Mouse (Mus musculus) midbrain, embryonic 13.5 days (tissue): ENCODE data around the gene Brd3. TPM values are rescaled to one million over a fixed set of nuclear protein-coding genes. Genes with fewer than 3 reads are reported as not detected.

Experiments used
- ATAC-seq: fragments of 200-750 bp; cut with Nextera tagmentation; 2 replicates; pipeline ENCODE4 v1.8.0; 2017; ENCODE audit warnings: mild to moderate bottlenecking, moderate TSS enrichment, moderate library complexity
- H3K27ac ChIP-seq: fragments of 300-500 bp; sonication (generic); 2 replicates; pipeline ENCODE4 v1.5.1; 2015; ENCODE audit warnings: inconsistent platforms, mild to moderate bottlenecking, moderate library complexity
- H3K27me3 ChIP-seq: fragments of 300-500 bp; sonication (generic); 2 replicates; pipeline ENCODE4 v1.6.1; 2015; ENCODE audit warnings: mild to moderate bottlenecking, inconsistent platforms
- H3K36me3 ChIP-seq: fragments of 300-500 bp; sonication (generic); 2 replicates; pipeline ENCODE4 v1.6.1; 2015; ENCODE audit warnings: mild to moderate bottlenecking, inconsistent platforms
- H3K4me1 ChIP-seq: fragments of 300-500 bp; sonication (generic); replicated peaks from 2 replicates; pipeline ENCODE4 v1.6.1; 2015; ENCODE audit warnings: inconsistent platforms
- H3K4me2 ChIP-seq: fragments of 300-500 bp; sonication (generic); replicated peaks from 2 replicates; pipeline ENCODE4 v1.6.1; 2015; ENCODE audit warnings: moderate library complexity, mild to moderate bottlenecking, inconsistent platforms
- H3K4me3 ChIP-seq: fragments of 300-500 bp; sonication (generic); replicated peaks from 2 replicates; pipeline ENCODE4 v1.5.1; 2015; ENCODE audit warnings: mild to moderate bottlenecking, inconsistent platforms
- H3K9ac ChIP-seq: fragments of 300-500 bp; sonication (generic); replicated peaks from 2 replicates; pipeline ENCODE4 v1.6.1; 2015; ENCODE audit warnings: mild to moderate bottlenecking, inconsistent platforms
- H3K9me3 ChIP-seq: fragments of 300-500 bp; sonication (generic); 2 replicates; pipeline ENCODE4 v1.6.1; 2016; ENCODE audit warnings: mild to moderate bottlenecking, inconsistent platforms
- WGBS: fragments of 180-500 bp; shearing (Covaris S2); methylation state at CpG from one replicate; pipeline ENCODE4 v1.1.7; 2015; 5-methylcytosine and 5-hydroxymethylcytosine counted together
- polyA plus RNA-seq: library from polyadenylated mRNA; unstranded; fragments of >200 nt; fragmentation: Nextera tagmentation; extraction: Ambion mirVana; gene quantifications from 2 replicates; pipeline ENCODE4 v1.2.1, GENCODE M21; 2015

Gene Brd3
- polyA plus RNA-seq, 1 experiment from 2014 or later: 145 TPM

GRCm38 (mm10) chr2:27438281-27438680 is 69.2 kb downstream of the Brd3 start:
- H3K9ac ChIP-seq: no peak overlapping the region
- H3K27me3 ChIP-seq: no peaks in the 10 kb centered on the region
- H3K4me3 ChIP-seq: no peak overlapping the region
- no peak overlapping the region for H3K4me2 ChIP-seq
- no peaks in the 10 kb centered on the region for H3K36me3 ChIP-seq
- H3K4me1 ChIP-seq: peaks cover 11% of the 10 kb centered on the region
- no peak overlapping the region for H3K27ac ChIP-seq
- ATAC-seq: no peak
- WGBS: 27% methylated on average over 11 of the region's 11 CpGs
- H3K9me3 ChIP-seq: no peaks in the 10 kb centered on the region

GRCm38 (mm10) chr2:27437876-27438275 is 69.6 kb downstream of the Brd3 start:
- WGBS: 67% methylated on average over 1 of the region's 1 CpGs
- Histone ChIP-seq H3K27ac (no peak overlapping the region), H3K4me2 (no peak overlapping the region), H3K4me1 (peaks cover 7% of the 10 kb centered on the region), H3K36me3 (no peaks in the 10 kb centered on the region), H3K9me3 (no peaks in the 10 kb centered on the region), H3K4me3 (no peak overlapping the region), H3K9ac (no peak overlapping the region), H3K27me3 (no peaks in the 10 kb centered on the region)
- no peak for ATAC-seq

GRCm38 (mm10) chr2:27432599-27432998 is 74.9 kb downstream of the Brd3 start:
- Histone ChIP-seq H3K27ac (no peak overlapping the region), H3K9me3 (no peaks in the 10 kb centered on the region), H3K9ac (no peak overlapping the region), H3K4me3 (no peak overlapping the region), H3K36me3 (no peaks in the 10 kb centered on the region), H3K4me1 (peaks cover 4% of the 10 kb centered on the region), H3K27me3 (no peaks in the 10 kb centered on the region), H3K4me2 (no peak overlapping the region)
- 84% methylated on average over 2 of the region's 2 CpGs for WGBS
- ATAC-seq: no peak

- Histone ChIP-seq H3K27ac (no peak overlapping the region), H3K4me2 (no peak overlapping the region), H3K4me3 (no peak overlapping the region), H3K9ac (no peak overlapping the region), H3K36me3 (no peaks in the 10 kb centered on the region), H3K9me3 (no peaks in the 10 kb centered on the region), H3K27me3 (no peaks in the 10 kb centered on the region), H3K4me1 (peaks cover 11% of the 10 kb centered on the region)
- ATAC-seq: no peak
- 93% methylated on average over 7 of the region's 7 CpGs for WGBS
These were observed 76.8 kb downstream of the Brd3 start for GRCm38 (mm10) chr2:27430621-27431020.

- Histone ChIP-seq H3K27ac (peak overlapping the region; percentile 59), H3K4me2 (0 out of 2 replicates have a peak overlapping the region, but pooled peaks have one; percentile 78), H3K27me3 (no peaks in the 10 kb centered on the region), H3K4me3 (no peak overlapping the region), H3K4me1 (peaks cover 37% of the 10 kb centered on the region), H3K9me3 (no peaks in the 10 kb centered on the region), H3K9ac (no peak overlapping the region), H3K36me3 (no peaks in the 10 kb centered on the region)
- 0% methylated on average over 4 of the region's 4 CpGs for WGBS
- peak; percentile 25; the same call in 1 of the 2 replicates for ATAC-seq
These were observed 79.4 kb downstream of the Brd3 start for GRCm38 (mm10) chr2:27428071-27428470.

GRCm38 (mm10) chr2:27426855-27427457 is 80.5 kb downstream of the Brd3 start, which contains the start of gene Vav2:
Gene Vav2, minus strand, starts transcription at chr2:27427033.
- Histone ChIP-seq H3K4me2 (peak within 1 kb of the TSS; percentile 78), H3K36me3 (no peaks in the 10 kb centered on the region), H3K9me3 (no peaks in the 10 kb centered on the region), H3K4me1 (peaks cover 48% of the 10 kb centered on the region), H3K27me3 (no peaks in the 10 kb centered on the region), H3K9ac (peak within 1 kb of the TSS; percentile 96), H3K27ac (peak within 1 kb of the TSS; percentile 87), H3K4me3 (peak within 1 kb of the TSS; percentile 86)
- WGBS: under 1% methylated on average over 57 of the region's 58 CpGs
- ATAC-seq: peak; percentile 82

GRCm38 (mm10) chr2:27426406-27426854 is 81.0 kb downstream of the Brd3 start:
- H3K9me3 ChIP-seq: no peaks in the 10 kb centered on the region
- H3K4me3 ChIP-seq: peak overlapping the region; percentile 86
- H3K9ac ChIP-seq: peak overlapping the region; percentile 96
- peak overlapping the region; percentile 87 for H3K27ac ChIP-seq
- H3K27me3 ChIP-seq: no peaks in the 10 kb centered on the region
- peaks cover 53% of the 10 kb centered on the region for H3K4me1 ChIP-seq
- ATAC-seq: peak; percentile 27
- H3K36me3 ChIP-seq: no peaks in the 10 kb centered on the region
- WGBS: under 1% methylated on average over 54 of the region's 64 CpGs
- H3K4me2 ChIP-seq: peak overlapping the region; percentile 78

- peak overlapping the region; percentile 87 for H3K27ac ChIP-seq
- under 1% methylated on average over 56 of the region's 60 CpGs for WGBS
These were observed 81.6 kb downstream of the Brd3 start for GRCm38 (mm10) chr2:27425751-27426405.

GRCm38 (mm10) chr2:27425161-27425611 is 82.3 kb downstream of the Brd3 start:
- Histone ChIP-seq H3K27me3 (no peaks in the 10 kb centered on the region), H3K4me2 (peak overlapping the region; percentile 78), H3K4me1 (peaks cover 59% of the 10 kb centered on the region), H3K36me3 (no peaks in the 10 kb centered on the region), H3K4me3 (peak overlapping the region; percentile 86), H3K9ac (peak overlapping the region; percentile 96), H3K9me3 (no peaks in the 10 kb centered on the region), H3K27ac (peak overlapping the region; percentile 87)
- 0% methylated on average over 20 of the region's 20 CpGs for WGBS
- ATAC-seq: 0 out of 2 replicates have a peak, but pooled peaks have one; percentile 7

More at GRCm38 (mm10) chr2:27425751-27426405, 81.6 kb downstream of the Brd3 start:
- peak overlapping the region; percentile 86 for H3K4me3 ChIP-seq
- no peaks in the 10 kb centered on the region for H3K36me3 ChIP-seq
- peak overlapping the region; percentile 78 for H3K4me2 ChIP-seq
- ATAC-seq: peak; percentile 28
- H3K9me3 ChIP-seq: no peaks in the 10 kb centered on the region
- no peaks in the 10 kb centered on the region for H3K27me3 ChIP-seq
- peaks cover 59% of the 10 kb centered on the region for H3K4me1 ChIP-seq
- peak overlapping the region; percentile 96 for H3K9ac ChIP-seq

- no peak for ATAC-seq
- Histone ChIP-seq H3K36me3 (no peaks in the 10 kb centered on the region), H3K4me3 (peak overlapping the region; percentile 6), H3K4me1 (peaks cover 72% of the 10 kb centered on the region), H3K9ac (0 out of 2 replicates have a peak overlapping the region, but pooled peaks have one; percentile 96), H3K27me3 (no peaks in the 10 kb centered on the region), H3K9me3 (no peaks in the 10 kb centered on the region), H3K27ac (no peak overlapping the region), H3K4me2 (peak overlapping the region; percentile 78)
- 69% methylated on average over 7 of the region's 7 CpGs for WGBS
These were observed 83.9 kb downstream of the Brd3 start for GRCm38 (mm10) chr2:27423596-27423995.

- H3K36me3 ChIP-seq: no peaks in the 10 kb centered on the region
- H3K4me3 ChIP-seq: no peak overlapping the region
- H3K27ac ChIP-seq: peak overlapping the region; percentile 52; the same call in 1 of the 2 replicates
- H3K4me1 ChIP-seq: peaks cover 78% of the 10 kb centered on the region
- H3K4me2 ChIP-seq: peak overlapping the region; percentile 4
- no peak for ATAC-seq
- 59% methylated on average over 20 of the region's 20 CpGs for WGBS
- no peaks in the 10 kb centered on the region for H3K9me3 ChIP-seq
- H3K9ac ChIP-seq: no peak overlapping the region
- no peaks in the 10 kb centered on the region for H3K27me3 ChIP-seq
These were observed 86.0 kb downstream of the Brd3 start for GRCm38 (mm10) chr2:27421293-27422068.
